Mouse (Mus musculus) liver, embryonic 11.5 days (tissue): ENCODE results near the gene Serpina3c. TPM values are rescaled to one million over a fixed set of nuclear protein-coding genes. Genes with fewer than 3 reads are reported as not detected.

Experiments
- ATAC-seq: fragments of 200-750 bp; cut with Nextera tagmentation; replicated peaks from 2 replicates; pipeline ENCODE4 v1.8.0; 2017; ENCODE audit warnings: moderate number of reproducible peaks, mild to moderate bottlenecking, moderate TSS enrichment, moderate library complexity; ENCODE audit not compliant: low FRiP score
- DNase-seq: peaks from one replicate; pipeline ENCODE4 v3.0.0-alpha.2; 2017; ENCODE audit warnings: low spot score
- H3K27ac ChIP-seq: fragments of 300-500 bp; sonication (generic); 2 replicates; pipeline ENCODE4 v1.5.1; 2014; ENCODE audit warnings: mild to moderate bottlenecking, low read depth, low read length, control low read depth
- H3K27me3 ChIP-seq: fragments of 300-500 bp; sonication (generic); replicated peaks from 2 replicates; pipeline ENCODE4 v1.6.1; 2014; ENCODE audit warnings: low read length, mixed read lengths; ENCODE audit not compliant: control insufficient read depth, insufficient read depth
- H3K36me3 ChIP-seq: fragments of 300-500 bp; sonication (generic); 2 replicates; pipeline ENCODE4 v1.6.1; 2014; ENCODE audit warnings: mild to moderate bottlenecking, low read length, moderate library complexity, mixed read lengths; ENCODE audit not compliant: control insufficient read depth, insufficient read depth
- H3K4me1 ChIP-seq: fragments of 300-500 bp; sonication (generic); replicated peaks from 2 replicates; pipeline ENCODE4 v1.6.1; 2014; ENCODE audit warnings: low read length, mixed read lengths; ENCODE audit not compliant: control insufficient read depth, insufficient read depth
- H3K4me2 ChIP-seq: fragments of 300-500 bp; sonication (generic); 2 replicates; pipeline ENCODE4 v1.6.1; 2014; ENCODE audit warnings: mild to moderate bottlenecking, control low read depth, moderate library complexity
- H3K4me3 ChIP-seq: fragments of 300-500 bp; sonication (generic); 2 replicates; pipeline ENCODE4 v1.5.1; 2014; ENCODE audit warnings: low read depth, low read length, control low read depth
- H3K9ac ChIP-seq: fragments of 300-500 bp; sonication (generic); 2 replicates; pipeline ENCODE4 v1.6.1; 2014; ENCODE audit warnings: low read depth, low read length, control low read depth
- H3K9me3 ChIP-seq: fragments of 300-500 bp; sonication (generic); 2 replicates; pipeline ENCODE4 v1.6.1; 2016; ENCODE audit warnings: low read length, inconsistent platforms, mixed read lengths; ENCODE audit not compliant: control insufficient read depth
- WGBS: fragments of 180-500 bp; shearing (Covaris S2); extraction: QIAGEN DNeasy Blood & Tissue Kit; methylation state at CpG from one replicate; pipeline ENCODE4 v1.1.7; 2014; 5-methylcytosine and 5-hydroxymethylcytosine counted together
- polyA plus RNA-seq: library from polyadenylated mRNA; unstranded; fragments of >200 nt; fragmentation: Nextera tagmentation; extraction: Ambion mirVana; gene quantifications from 2 replicates; pipeline ENCODE4 v1.2.1, GENCODE M21; 2014

The Serpina3c gene
- polyA plus RNA-seq, 1 experiment from 2014 or later = not detected

DNA sequence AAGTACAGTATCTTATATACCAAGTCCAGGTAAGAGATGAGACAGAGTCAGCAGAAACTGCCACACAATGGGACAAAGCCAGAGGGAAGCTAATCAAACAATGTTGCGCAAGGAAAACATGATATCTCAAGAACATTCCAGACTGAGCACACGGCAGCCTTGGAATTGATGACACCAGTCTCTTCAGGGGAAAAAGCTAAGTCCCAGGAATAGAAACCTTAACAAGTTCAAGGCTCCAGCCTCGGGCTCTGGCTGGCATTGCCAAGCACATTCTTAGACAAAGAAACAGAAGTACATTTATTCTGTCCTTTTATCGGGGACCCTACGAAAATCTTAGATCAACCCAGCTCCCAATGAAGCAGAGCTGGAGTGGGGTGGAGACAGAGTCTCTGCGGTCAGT lies 52.9 kb downstream of the Serpina3c start, which contains the start of gene Serpina5:
Serpina5 (plus strand) TSS at position 346 of the 400 bp plus-strand sequence.
- DNase-seq (no peak), ATAC-seq (no peak)
- Histone ChIP-seq H3K36me3 (no peaks in the 10 kb centered on the region), H3K4me3 (no peak within 1 kb of the TSS), H3K27ac (no peak within 1 kb of the TSS), H3K27me3 (no peaks in the 10 kb centered on the region), H3K4me2 (no peak within 1 kb of the TSS), H3K9ac (no peak within 1 kb of the TSS), H3K9me3 (no peaks in the 10 kb centered on the region), H3K4me1 (no peaks in the 10 kb centered on the region)
- 85% methylated on average over 6 of the region's 6 CpGs for WGBS

Other genes starting within 250 kb of the Serpina3c start
- gene Serpina1c, start 249.0 kb downstream of the Serpina3c start, polyA plus RNA-seq = 20.4 and 21.9 TPM in 2 replicates
- gene Serpina1e, start 194.9 kb downstream of the Serpina3c start, polyA plus RNA-seq = 36.4 and 37.7 TPM in 2 replicates
- 2.7 and 3.0 TPM in 2 replicates for gene Serpina11, start 163.9 kb downstream of the Serpina3c start, polyA plus RNA-seq
- not detected in 2 replicates for gene Serpina9, start 140.1 kb downstream of the Serpina3c start, polyA plus RNA-seq
- gene Serpina12, start 109.4 kb downstream of the Serpina3c start, polyA plus RNA-seq = not detected in 2 replicates
- gene Serpina5, start 52.8 kb downstream of the Serpina3c start, polyA plus RNA-seq = not detected in 2 replicates
- not detected in 2 replicates for gene Serpina3a, start 41.1 kb downstream of the Serpina3c start, polyA plus RNA-seq
- gene Serpina3b, start 25.9 kb downstream of the Serpina3c start, polyA plus RNA-seq = 0.12 and 0.19 TPM in 2 replicates
- 0.08 and 0.39 TPM in 2 replicates for gene Serpina3f, start 60.7 kb upstream of the Serpina3c start, polyA plus RNA-seq
- 1.2 and 2.6 TPM in 2 replicates for gene Serpina3g, start 82.4 kb upstream of the Serpina3c start, polyA plus RNA-seq
- gene Serpina3i, start 109.3 kb upstream of the Serpina3c start, polyA plus RNA-seq = 0.14 and 0.27 TPM in 2 replicates
- gene Serpina3j, start 160.7 kb upstream of the Serpina3c start, polyA plus RNA-seq = not detected in 2 replicates
- not detected in 2 replicates for gene Serpina3k, start 184.6 kb upstream of the Serpina3c start, polyA plus RNA-seq
- not detected in 2 replicates for gene Serpina3m, start 184.6 kb upstream of the Serpina3c start, polyA plus RNA-seq